ENCODE assay signal across 16 mouse cellular contexts in genomic region chr2:31925936-31926335, GRCm38 (mm10).
"Had no signal": no experiment of that assay in that cellular context is flagged by ENCODE, and none has a peak within 500 bp of the region (broad histone marks: within the 10 kb centered on the region; RNA-seq: fewer than 3 reads in every experiment).

No protein-coding gene starts in this region.

- H3K4me2 ChIP-seq: intestine, embryonic 15.5 days; liver, embryonic 13.5 days; midbrain, embryonic 12.5 days; neural tube, embryonic 13.5 days; stomach, embryonic 15.5 days had no signal

- H3K4me1 ChIP-seq: intestine, embryonic 15.5 days; liver, embryonic 13.5 days; midbrain, embryonic 12.5 days; neural tube, embryonic 13.5 days; stomach, embryonic 15.5 days had no signal

- H3K9ac ChIP-seq: intestine, embryonic 15.5 days; liver, embryonic 13.5 days; midbrain, embryonic 12.5 days; neural tube, embryonic 13.5 days; stomach, embryonic 15.5 days had no signal

- H3K27me3 ChIP-seq: intestine, embryonic 15.5 days; midbrain, embryonic 12.5 days had no signal

- DNase-seq: layer of hippocampus, postnatal 36 days; liver, embryonic 13.5 days; lung, adult 2 months; lung, postnatal 14 days; lung, postnatal 4 days; retina, postnatal 1 day; right cerebral cortex, postnatal 25 days; spleen, adult 18-20 months; thymus, postnatal 25 days had no signal

- H3K9me3 ChIP-seq: intestine, embryonic 15.5 days; liver, embryonic 13.5 days; midbrain, embryonic 12.5 days; neural tube, embryonic 13.5 days; stomach, embryonic 15.5 days had no signal

- H3K4me3 ChIP-seq: intestine, embryonic 15.5 days; left cerebral cortex, adult 2 months; liver, embryonic 13.5 days; midbrain, embryonic 12.5 days; myocyte; neural tube, embryonic 13.5 days; stomach, embryonic 15.5 days had no signal

- H3K36me3 ChIP-seq: intestine, embryonic 15.5 days; liver, embryonic 13.5 days; midbrain, embryonic 12.5 days; neural tube, embryonic 13.5 days; stomach, embryonic 15.5 days had no signal

- ATAC-seq: intestine, embryonic 15.5 days; midbrain, embryonic 16.5 days had no signal

- H3K27ac ChIP-seq: intestine, embryonic 15.5 days; left cerebral cortex, adult 2 months; liver, embryonic 13.5 days; midbrain, embryonic 12.5 days; neural tube, embryonic 13.5 days; stomach, embryonic 15.5 days had no signal
